Mouse (Mus musculus): ENCODE data around the gene Cdc42ep2.

DNA sequence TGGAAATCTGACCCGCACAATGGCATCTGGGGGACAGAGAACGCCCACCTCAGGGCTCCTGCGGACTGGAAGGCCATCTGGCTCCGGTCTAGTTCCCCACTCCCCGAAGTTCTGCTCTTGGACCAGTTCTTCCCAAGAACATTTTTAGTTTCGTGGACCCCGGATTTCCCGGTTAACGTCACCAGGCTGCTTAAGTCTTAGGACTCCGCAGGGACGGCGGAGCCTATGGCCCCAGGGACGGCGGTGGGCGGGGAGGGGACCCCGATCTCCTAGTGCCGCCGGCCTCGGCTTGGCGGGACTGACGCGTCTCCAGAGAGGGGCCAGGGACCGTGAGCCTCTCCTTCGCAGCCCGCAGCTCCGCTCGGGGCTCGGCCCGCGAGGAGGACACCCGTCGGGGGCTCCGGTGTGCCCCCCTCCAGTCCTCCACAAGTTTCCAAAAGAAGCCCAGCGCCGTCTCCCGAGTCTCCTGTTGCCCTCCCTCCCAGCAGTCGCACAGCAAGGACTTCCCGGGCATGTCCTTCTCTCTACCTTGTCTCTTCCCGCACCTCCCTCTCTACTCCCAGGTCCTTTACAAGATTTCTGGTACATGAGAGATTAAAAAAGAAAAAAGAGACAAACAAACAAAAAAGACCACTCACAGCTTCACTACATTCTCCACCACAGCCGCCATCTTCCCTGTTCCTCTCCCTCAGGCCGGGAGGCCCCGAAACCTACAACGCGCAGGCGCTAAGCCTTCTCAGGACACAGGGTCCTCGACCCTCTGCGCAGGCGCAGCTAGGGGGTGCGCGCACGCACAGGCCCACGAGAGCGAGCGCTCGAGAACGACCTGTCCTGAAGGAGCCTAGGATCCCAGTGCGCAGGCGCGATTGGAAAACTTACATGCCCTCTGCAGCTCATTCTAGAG is 12.3 kb downstream of the Cdc42ep2 start:
- TF ChIP-seq CTCF (IDR thresholded peaks at IDR 0.05; ENCODE audit: insufficient read depth, low read depth, low read length) (no peak), POLR2A (IDR thresholded peaks at IDR 0.05; ENCODE audit: insufficient read depth, low read depth, low read length) (peak; percentile 74)
